Mouse (Mus musculus) bone marrow, adult 2 months (tissue): ENCODE data around the gene Fam78b.

ENCODE experiments used
- CTCF ChIP-seq: fragments of 200-500 bp; IDR thresholded peaks from 2 replicates; pipeline ENCODE4 v1.5.1; 2011; ENCODE audit warnings: low read length, control low read depth; ENCODE audit not compliant: control insufficient read depth, insufficient read depth
- POLR2A ChIP-seq: fragments of 200-500 bp; IDR thresholded peaks from 2 replicates; pipeline ENCODE4 v1.6.1; 2011; ENCODE audit warnings: low read depth, mild to moderate bottlenecking, control low read depth, low read length, borderline replicate concordance; ENCODE audit not compliant: control insufficient read depth

DNA sequence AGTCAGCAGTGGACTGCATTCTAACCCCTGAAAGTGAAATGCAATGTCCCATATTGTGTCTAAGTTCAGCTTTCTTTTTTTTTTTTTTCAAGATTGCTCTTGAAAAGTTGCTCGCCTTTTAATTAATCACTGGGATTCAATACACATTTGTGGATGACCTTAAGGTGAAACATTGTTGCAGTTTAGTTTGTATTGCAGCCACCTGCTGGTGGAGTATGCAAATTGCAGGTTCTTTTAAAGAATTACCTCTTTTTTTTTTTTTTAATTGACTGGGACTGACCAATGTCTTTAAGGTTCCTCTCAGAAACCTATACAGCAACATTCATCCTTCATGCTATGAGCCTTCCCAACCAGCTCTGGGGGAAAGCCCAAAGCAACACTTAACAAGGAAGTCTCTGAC is 33.2 kb downstream of the Fam78b start:
- no peak for TF ChIP-seq CTCF
- no peak for TF ChIP-seq POLR2A
